Mouse (Mus musculus): Measurements from ENCODE around the gene Nxpe4.
"Not testable (repeated sequence)": the region's sequence is repeated elsewhere in the genome, so short reads cannot be mapped to it uniquely, and the experiment has no call there.

The Nxpe4 gene

DNA sequence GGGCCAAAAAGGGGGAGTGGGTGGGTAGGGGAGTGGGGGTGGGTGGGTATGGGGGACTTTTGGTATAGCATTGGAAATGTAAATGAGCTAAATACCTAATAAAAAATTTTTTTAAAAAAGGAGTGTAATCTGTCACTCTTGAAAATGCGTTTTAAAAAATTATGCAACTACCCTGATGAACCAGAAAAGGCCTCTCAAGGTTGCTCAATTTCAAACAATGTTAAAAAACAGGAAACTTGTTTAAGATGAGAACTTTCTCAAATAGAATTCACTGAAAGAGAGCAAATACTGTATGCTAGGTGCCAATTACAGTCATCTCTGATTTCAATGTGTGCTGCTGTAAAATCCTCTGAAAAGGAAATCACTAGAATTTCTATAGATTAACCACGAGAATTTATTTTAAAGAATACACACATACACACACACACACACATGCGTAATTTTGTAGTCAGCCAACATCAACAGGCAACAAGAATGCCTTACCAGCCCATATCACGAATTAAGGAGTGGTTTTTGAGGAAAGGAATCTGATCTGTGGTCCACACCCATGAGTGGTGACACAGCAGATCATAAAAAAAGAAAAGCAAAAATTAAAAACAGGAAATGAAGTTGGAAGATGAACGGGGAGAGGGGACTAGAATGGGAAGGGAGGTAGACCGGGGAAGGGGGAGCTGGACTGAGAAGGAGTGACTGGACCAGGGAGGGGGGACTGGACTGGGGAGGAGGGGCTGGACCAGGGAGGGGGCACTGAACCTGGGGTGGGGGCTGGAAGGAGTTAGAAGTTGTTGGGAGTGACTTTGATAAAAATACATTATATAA, 248.6 kb downstream of the Nxpe4 start:
- DNase-seq (ENCODE audit: extremely low spot score): no peak

DNA sequence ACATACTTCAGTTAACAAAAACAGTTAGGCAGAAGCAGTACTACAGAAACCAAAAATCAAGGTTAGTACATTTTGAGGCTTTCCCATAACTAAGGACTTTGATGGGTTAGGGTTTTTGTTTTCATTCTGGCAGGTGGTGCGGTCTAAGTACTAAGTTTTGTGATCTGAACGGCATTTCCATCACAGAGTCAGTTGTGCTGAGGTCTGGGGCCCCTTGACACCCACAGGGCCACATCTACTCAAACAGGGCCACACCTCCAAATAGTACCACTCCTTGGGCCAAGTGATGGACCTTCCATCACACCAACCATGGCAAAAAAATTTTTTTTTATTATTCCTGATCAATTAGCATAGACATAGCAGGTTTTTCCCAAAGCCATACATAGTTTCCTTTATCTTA, 251.8 kb downstream of the Nxpe4 start:
- DNase-seq (ENCODE audit: extremely low spot score): no peak

- not testable (repeated sequence) for DNase-seq (ENCODE audit: extremely low spot score)
Observed at GRCm38 (mm10) chr9:48417366-48417765, 255.5 kb downstream of the Nxpe4 start.

DNA sequence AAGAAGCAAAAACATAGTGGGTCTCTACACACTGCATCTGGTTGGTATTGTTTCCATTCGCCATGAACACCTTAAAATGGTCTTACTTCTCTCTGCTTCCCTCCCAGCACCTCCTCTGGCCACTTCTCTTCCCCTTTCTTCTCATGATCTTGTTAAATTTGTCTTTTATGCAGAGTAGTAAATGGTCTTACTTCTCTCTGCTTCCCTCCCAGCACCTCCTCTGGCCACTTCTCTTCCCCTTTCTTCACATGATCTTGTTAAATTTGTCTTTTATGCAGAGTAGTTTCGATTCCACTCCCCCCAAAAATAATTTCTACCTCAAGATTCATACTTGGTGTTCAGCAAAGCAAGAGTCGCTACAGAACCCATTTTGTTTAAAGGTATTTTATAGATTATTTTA, 256.2 kb downstream of the Nxpe4 start:
- DNase-seq (ENCODE audit: extremely low spot score): no peak

- no peak for DNase-seq (ENCODE audit: extremely low spot score)
Observed at GRCm38 (mm10) chr9:48418397-48418796, 256.6 kb downstream of the Nxpe4 start.

DNA sequence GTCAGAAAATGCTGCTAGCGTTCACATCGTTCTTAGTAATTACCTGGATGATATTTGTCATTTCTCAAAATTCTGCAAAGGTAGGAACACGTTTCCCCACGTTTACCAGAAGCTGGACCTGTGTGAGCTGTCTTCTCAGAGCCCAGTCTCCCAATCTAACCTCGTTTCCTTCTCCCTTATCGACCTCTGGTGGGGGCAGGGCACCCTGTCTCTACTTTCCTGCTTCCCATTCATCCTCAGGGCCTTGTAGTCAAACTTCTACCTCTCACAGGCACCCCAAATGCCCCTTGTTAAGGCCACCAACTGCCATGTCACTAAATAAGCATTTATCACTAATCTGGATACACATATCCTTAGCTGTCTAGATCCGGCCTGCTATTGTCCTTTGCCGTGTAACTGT, 257.0 kb downstream of the Nxpe4 start:
- DNase-seq (ENCODE audit: extremely low spot score): no peak

GRCm38 (mm10) chr9:48420437-48420836, 258.6 kb downstream of the Nxpe4 start:
- DNase-seq (ENCODE audit: extremely low spot score): no peak

GRCm38 (mm10) chr9:48421029-48421428, 259.2 kb downstream of the Nxpe4 start:
- no peak for DNase-seq (ENCODE audit: extremely low spot score)

DNA sequence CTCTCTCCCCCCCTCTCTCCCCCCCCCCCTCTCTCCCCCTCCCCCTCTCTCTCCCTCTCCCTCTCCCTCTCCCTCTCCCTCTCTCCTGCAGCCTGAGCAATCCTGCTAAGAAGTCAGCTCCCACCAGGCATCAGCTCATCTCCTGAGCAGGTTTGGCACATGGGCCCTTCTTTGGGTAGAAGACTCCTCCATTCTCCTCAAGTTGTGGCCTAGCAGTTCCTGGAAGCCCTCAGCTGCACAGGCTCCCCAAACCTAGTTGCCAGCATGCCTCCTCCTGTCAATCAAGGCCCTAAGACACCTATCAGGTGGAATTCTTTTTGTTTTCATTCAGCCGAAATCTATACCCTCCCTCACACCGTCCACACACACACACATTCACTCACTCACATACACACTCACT, 259.7 kb downstream of the Nxpe4 start:
- DNase-seq (ENCODE audit: extremely low spot score): no peak

DNA sequence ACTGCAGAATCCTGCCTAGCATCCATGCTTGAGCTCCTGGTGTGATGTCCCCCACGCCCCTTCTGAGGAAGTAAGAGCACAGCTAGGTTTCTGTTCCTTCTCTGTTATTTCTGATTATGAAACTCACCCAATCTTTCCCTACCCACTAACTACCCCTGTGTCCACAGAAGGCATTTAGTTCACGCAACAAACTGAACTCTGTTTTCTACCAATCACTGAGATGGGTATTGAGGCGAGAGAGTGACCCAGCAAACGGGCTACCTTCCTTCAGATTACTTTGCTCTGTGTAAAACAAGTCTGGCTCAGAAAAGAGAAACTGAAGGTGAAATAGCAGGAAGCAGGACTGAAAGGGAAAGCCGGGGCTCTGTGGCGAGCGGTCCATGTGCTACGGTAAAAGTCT, 260.6 kb downstream of the Nxpe4 start:
- DNase-seq (ENCODE audit: extremely low spot score): no peak

DNA sequence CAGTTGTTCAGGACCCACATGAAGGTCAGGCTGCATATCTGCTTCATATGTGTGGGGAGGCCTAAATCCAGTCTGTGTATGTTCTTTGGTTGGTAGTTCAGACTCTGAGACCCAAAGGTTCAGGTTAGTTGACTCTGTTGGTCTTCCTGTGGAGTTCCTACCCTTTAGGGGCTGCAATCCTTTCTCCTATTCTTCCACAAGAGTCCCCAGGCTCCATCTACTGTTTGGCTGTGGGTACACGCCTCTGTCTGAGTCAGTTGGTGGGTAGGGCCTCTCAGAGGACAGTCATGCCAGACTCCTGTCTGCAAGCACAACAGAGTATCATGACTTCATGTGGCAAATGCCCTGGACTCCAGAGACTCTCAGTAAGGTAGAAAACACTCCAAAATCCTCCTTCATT, 261.4 kb downstream of the Nxpe4 start:
- DNase-seq (ENCODE audit: extremely low spot score): no peak

DNA sequence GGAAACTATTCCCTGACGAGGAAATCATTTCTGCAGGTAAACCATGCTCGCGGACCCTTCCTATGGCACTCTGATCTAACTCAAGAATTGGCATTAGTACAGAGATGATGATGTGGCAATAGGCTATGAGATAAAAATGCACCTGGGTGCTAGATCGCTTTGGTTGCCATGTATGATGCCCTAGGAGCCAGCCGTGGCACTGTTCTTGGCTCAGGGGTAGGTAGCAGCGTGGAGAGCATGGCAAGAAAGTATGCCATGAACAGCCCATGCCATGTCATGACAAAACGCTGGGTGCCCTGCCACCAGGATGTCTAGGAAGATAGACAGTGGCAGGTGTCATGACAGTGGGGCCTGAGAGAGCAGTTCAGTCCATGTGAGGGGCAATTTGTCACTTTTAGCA, 265.4 kb downstream of the Nxpe4 start:
- DNase-seq (ENCODE audit: extremely low spot score): no peak

DNA sequence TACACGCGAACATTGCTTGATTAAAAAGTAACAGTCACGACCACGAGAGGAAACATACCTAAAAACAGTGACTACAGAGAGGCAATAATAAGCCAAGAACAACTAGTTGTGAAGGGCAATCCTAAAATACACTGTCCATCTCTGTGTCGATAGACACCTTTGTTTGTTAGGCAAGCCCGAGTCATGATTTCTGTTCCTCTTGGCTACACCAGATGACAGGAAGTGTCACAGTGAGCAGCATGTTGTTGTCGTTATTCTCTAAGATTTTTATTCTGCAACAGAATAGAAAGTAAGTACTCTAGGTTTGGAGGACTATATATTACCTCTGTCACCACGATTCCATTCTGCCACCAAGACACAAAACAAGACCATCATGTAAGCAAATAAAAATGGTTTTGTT, 270.6 kb downstream of the Nxpe4 start:
- DNase-seq (ENCODE audit: extremely low spot score): no peak

DNA sequence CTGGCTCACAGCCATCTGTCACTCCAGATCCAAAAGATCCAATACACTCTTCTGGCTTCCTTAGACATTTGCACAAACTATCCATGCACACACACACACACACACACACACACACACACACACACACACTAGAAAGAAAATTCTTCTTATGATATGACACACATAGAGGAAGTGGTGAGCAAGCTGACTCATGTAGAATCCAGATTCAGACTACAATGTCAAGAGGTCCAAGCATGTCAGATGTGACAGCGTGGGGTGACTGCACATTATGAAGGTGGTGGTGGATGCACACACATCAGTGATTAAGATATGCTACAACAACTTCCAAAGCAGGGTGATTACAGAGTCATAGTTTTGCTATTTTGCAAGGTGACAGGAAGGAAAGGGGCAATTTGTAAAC, 282.1 kb downstream of the Nxpe4 start:
- no peak for DNase-seq (ENCODE audit: extremely low spot score)

GRCm38 (mm10) chr9:48444821-48445220, 283.0 kb downstream of the Nxpe4 start:
- no peak for DNase-seq (ENCODE audit: extremely low spot score)

GRCm38 (mm10) chr9:48447783-48448209, 286.0 kb downstream of the Nxpe4 start:
- DNase-seq (ENCODE audit: extremely low spot score): peak; percentile 28
